Mouse (Mus musculus): ENCODE results near the gene Skint5. TPM values are rescaled to one million over a fixed set of nuclear protein-coding genes. Genes with fewer than 3 reads are reported as not detected.
"Not testable (repeated sequence)": the region's sequence is repeated elsewhere in the genome, so short reads cannot be mapped to it uniquely, and the experiment has no call there.

Skint5 gene
- total RNA-seq (2018; cell fraction: chromatin; rRNA removed) = not detected
- not detected for total RNA-seq (2018; cell fraction: cytosol; rRNA removed)
- total RNA-seq (2018; cell fraction: nucleus; rRNA removed) = not detected
- polyA plus RNA-seq (2018) = not detected in 3 replicates

GRCm38 (mm10) chr4:113999403-113999802 is at the start of gene Skint5:
Gene Skint5 (minus strand): TSS chr4:113999503.
- Histone ChIP-seq H3K4me3 (ENCODE audit: inconsistent target) (no peak within 1 kb of the TSS), H3K36me3 (ENCODE audit: inconsistent target) (no peaks in the 10 kb centered on the region), H3K79me2 (ENCODE audit: inconsistent target) (no peaks in the 10 kb centered on the region), H3K27ac (no peak within 1 kb of the TSS)
- 94% methylated on average over 3 of the region's 3 CpGs for WGBS (ENCODE audit: missing documents)

GRCm38 (mm10) chr4:113957343-113957742 is 42.0 kb downstream of the Skint5 start:
- no peak overlapping the region for H3K27ac ChIP-seq
- H3K79me2 ChIP-seq (ENCODE audit: inconsistent target) = no peaks in the 10 kb centered on the region
- H3K36me3 ChIP-seq (ENCODE audit: inconsistent target) = no peaks in the 10 kb centered on the region
- WGBS (ENCODE audit: missing documents) = 73% methylated on average over 1 of the region's 1 CpGs
- H3K4me3 ChIP-seq (ENCODE audit: inconsistent target) = no peak overlapping the region

- Histone ChIP-seq H3K4me3 (ENCODE audit: inconsistent target) (no peak overlapping the region), H3K36me3 (ENCODE audit: inconsistent target) (no peaks in the 10 kb centered on the region), H3K27ac (no peak overlapping the region), H3K79me2 (ENCODE audit: inconsistent target) (no peaks in the 10 kb centered on the region)
- WGBS (ENCODE audit: missing documents) = 77% methylated on average over 1 of the region's 1 CpGs
These were observed 235.1 kb downstream of the Skint5 start for GRCm38 (mm10) chr4:113764182-113764581.

GRCm38 (mm10) chr4:113763684-113764083 is 235.6 kb downstream of the Skint5 start:
- 81% methylated on average over 1 of the region's 1 CpGs for WGBS (ENCODE audit: missing documents)
- H3K27ac ChIP-seq = no peak overlapping the region
- H3K36me3 ChIP-seq (ENCODE audit: inconsistent target) = no peaks in the 10 kb centered on the region
- H3K4me3 ChIP-seq (ENCODE audit: inconsistent target) = no peak overlapping the region
- H3K79me2 ChIP-seq (ENCODE audit: inconsistent target) = no peaks in the 10 kb centered on the region

- not testable (repeated sequence) for H3K36me3 ChIP-seq (ENCODE audit: inconsistent target)
- no CpG with 5 or more reads among the region's 2 CpGs for WGBS (ENCODE audit: missing documents)
These were observed 551.1 kb downstream of the Skint5 start for GRCm38 (mm10) chr4:113448230-113448629.

More at GRCm38 (mm10) chr4:113448230-113448629, 551.1 kb downstream of the Skint5 start:
- not testable (repeated sequence) for H3K79me2 ChIP-seq (ENCODE audit: inconsistent target); H3K4me3 ChIP-seq (ENCODE audit: inconsistent target); H3K27ac ChIP-seq

Other genes starting within 250 kb of the Skint5 start
- gene Skint11, start 163.9 kb upstream of the Skint5 start, polyA plus RNA-seq (2018) = not detected in 3 replicates